Mouse (Mus musculus) activated CD4-positive, CD25-positive, alpha-beta regulatory T cell, adult 4 months (primary cell): ENCODE results near the gene Dnmt3b. TPM values are rescaled to one million over a fixed set of nuclear protein-coding genes. Genes with fewer than 3 reads are reported as not detected.
"Not testable (repeated sequence)": the region's sequence is repeated elsewhere in the genome, so short reads cannot be mapped to it uniquely, and the experiment has no call there.

Experiments used
- ATAC-seq: one replicate; pipeline ENCODE4 v1.8.0; 2017
- polyA plus RNA-seq, 2 experiments: library from polyadenylated mRNA; unstranded; fragments of 100-300 nt; shearing (Covaris generic); gene quantifications; one replicate each; pipeline ENCODE4 v1.2.1; 2017

The Dnmt3b gene
- polyA plus RNA-seq, 2 experiments from 2014 or later, result 3.7 to 5.8 TPM

DNA sequence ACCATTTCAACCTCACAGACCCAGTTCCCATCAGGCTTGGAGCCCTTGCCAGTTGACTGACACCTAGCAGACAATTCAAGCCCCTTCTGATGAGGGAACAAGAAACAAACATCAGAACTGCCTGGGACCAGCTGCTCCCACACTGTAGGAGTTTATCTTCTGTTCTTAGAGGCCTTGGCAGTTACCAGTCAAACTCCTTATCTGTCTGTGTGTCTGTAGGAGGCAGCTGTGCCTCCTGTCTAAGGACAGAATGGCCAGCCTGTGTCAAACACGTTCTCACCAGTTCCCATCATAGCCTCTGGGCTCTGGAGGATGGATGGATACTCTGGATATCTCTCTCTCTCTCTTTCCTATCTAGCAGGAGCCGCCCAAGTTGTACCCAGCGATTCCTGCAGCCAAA, 68.6 kb downstream of the Dnmt3b start:
- not testable (repeated sequence) for ATAC-seq

DNA sequence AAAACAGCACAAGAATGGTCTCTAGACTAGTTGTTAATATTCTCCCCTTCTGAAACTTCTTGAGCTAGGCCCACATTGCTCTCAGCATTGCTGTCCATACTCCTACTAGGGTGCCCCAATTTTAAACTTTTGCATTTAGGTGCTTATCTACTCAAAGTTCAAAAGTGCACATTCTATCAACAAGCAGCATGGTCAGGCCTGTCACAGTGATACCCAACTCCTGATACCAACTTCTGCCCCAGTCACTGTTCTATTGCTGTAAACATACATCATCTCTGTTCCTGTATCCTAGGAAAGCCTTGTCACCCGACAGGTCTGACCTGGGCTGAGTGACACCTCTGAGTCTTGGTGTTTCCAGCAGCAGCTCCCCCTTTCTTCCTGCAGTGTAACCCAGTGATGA, 73.8 kb downstream of the Dnmt3b start:
- ATAC-seq, result no peak

DNA sequence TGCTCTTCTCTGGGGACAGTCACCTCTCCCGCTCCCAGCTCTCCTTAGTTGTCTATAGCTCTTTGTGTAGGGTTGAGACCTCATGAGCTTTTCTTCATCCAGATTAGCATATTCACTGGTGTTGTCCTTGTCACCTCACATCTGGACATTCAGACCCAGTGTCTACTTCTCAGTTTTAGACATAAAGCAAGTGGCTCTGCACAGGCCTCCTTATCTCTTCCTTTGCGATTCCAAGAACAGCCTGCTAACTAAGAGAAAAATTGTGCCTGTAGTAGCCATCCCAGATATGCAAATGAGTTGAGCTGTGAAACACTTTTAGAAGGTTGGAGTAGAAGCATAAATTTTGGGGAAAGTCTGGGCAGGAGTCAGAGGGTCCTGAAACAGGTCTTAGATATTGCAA, 75.2 kb downstream of the Dnmt3b start:
- ATAC-seq, result no peak

DNA sequence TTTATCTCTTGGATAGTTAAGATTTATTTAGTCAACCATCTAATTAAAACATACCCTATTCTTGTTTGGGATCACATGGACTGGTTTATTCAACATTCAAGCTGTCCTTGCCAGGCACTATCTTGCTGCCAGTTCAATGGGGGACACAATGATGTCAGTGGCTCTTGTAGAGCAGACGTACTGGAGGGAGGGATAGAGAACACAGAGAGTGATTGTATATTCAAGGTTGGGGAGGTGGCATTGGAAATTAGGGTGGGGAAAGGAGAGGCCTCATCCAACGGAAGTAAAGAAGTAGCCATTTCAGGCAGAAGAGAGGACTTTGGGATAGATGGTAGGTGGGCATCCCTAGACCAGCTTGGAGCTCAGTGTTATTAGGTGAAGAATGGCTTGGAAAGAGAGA, 75.6 kb downstream of the Dnmt3b start:
- ATAC-seq, result no peak

DNA sequence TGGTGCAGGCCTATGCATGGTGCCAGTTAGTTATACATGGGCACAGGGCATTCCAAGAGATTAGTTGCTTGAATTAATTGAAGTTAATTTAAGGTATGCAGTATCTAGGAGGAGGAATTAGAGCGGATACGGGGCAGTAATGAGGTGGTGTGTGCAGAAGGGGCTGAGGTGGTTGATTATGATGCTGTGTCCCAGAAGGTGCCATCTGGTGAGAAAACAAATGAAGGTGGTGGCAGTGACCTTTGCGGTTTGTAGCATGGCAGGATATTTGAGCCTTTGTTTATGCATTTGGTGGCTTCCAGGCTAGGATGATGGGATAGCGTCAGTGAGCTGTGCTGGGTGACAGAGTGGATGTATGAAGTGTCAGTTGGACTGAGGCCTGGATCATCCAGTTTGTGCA, 76.0 kb downstream of the Dnmt3b start:
- ATAC-seq, result no peak

DNA sequence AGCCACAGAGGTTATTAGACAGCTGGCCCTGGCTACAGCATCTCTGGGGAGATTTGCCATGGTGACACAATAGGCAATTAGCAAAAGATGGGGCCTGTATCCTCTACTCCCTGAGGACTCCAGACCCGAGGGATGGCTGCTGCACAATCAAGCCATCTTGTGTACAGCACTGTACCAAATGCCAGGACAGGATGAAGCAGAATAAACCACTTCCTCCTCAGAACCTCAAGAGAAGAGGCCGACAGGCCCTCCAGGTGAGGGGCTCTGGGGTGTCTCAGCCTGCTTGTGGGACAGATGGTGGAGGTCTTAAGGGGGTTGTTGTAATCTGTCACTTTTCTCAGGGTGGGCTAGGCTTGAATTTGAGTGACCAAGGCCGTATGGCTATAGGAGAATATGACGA, 84.8 kb downstream of the Dnmt3b start:
- peak; percentile 73 for ATAC-seq

Other genes with a start within 250 kb of the Dnmt3b start
- gene 4930404H24Rik, start 156.7 kb upstream of the Dnmt3b start, polyA plus RNA-seq, result not detected
- 1 to 10 TPM; 2.7 to 3.5 TPM for gene Nol4l, start 119.5 kb upstream of the Dnmt3b start, polyA plus RNA-seq
- 100 to 1,000 TPM; 109 to 128 TPM for gene Commd7, start 16.7 kb upstream of the Dnmt3b start, polyA plus RNA-seq
- gene Dnmt3c, start 47.2 kb downstream of the Dnmt3b start, polyA plus RNA-seq, result not detected
- gene Mapre1, start 91.8 kb downstream of the Dnmt3b start, polyA plus RNA-seq, result 100 to 1,000 TPM; 272 to 275 TPM
- under 1 TPM; 0.34 to 0.82 TPM for gene Efcab8, start 130.5 kb downstream of the Dnmt3b start, polyA plus RNA-seq
- gene Sun5, start 221.6 kb downstream of the Dnmt3b start, polyA plus RNA-seq, result not detected
- not detected for gene Bpifb2, start 225.6 kb downstream of the Dnmt3b start, polyA plus RNA-seq